Mouse (Mus musculus): ENCODE results near the gene Foxred1.
A peak's percentile ranks its signal among the peaks of the same experiment; 100 is the strongest.

Gene Foxred1

DNA sequence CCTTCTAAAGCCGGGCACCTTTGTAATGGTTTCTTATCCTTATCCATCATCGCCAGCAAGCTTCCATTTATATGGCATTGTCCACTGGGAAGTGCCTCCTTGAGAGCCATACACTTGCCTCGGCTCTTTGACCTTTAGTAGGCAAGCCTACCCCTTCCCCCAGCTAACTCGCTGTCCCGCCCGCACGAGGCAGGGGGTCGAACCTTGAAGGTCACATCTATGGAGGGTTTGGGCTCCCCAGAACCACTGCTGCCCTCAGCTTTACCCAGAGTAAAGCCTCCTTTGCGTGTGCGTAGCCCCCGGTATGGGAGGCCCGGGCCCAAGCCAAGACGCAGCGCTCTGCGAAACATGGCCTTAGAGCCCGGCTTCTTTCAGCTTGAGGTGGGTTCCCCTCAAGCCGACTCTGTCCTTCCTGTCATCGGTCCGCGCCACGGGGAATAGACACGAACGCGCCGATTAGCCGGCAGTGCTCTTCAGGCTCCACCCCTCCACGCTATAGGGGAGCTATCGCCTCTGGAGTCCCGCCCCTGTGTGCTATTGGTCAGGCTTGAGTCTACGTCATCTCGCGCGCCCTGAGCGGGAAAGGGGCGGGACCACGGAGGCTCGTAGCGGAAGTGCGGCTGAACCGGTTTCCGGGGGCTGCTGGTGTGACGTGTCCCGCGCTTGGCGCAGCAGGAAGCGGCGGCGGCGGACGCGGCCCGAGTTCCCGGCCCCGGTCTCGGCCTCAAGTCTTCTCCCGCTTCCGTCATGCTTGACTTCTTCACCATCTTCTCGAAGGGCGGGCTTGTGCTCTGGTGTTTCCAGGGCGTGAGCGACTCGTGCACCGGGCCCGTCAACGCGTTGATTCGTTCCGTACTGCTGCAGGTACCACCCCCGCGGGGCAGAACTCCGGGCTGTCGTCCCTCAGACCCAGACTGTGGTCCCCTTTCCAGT is at the start of gene Foxred1:
Foxred1 (minus strand) TSS at position 514 of the 933 bp plus-strand sequence.
- DNase-seq (ENCODE audit: low spot score): peak; percentile 100

DNA sequence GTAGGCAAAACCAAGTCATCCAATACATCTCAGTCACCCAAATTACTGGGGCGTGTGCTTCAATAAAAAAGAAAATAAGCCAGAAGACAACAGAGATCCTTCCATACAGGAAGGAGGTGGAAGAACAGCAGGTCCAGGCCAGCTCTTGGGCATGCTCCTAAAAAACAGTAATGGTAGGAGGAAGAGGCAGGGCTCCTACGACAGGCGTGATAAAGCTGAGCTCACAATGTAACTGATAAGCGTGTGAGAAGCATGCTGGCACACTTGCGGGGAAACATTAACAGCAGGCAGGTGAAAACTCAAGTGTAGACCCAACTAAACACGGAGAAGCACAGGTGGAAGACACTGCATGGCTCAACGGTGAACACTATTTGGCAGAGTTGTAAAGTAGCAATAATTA is 46.5 kb upstream of the Foxred1 start:
- no peak for DNase-seq (ENCODE audit: low spot score)

DNA sequence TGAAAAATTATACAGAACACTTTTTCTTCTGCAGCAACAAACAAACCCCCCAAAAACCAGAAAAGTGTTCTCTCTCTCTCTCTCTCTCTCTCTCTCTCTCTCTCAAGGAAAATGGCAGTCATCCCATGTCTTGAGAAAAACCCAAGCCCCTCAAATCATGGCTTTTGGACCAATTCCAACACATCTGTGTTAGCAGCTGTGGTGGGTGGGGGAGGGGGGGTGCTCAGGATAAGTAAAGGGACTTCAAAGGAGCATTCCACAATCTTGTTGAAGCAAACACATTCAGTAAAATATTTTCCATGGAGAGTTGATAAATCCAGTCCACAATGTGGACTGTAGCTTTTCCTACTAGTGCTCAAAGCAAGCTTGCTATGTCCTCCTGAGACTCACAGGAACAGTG is 38.6 kb upstream of the Foxred1 start:
- no peak for DNase-seq (ENCODE audit: low spot score)

DNA sequence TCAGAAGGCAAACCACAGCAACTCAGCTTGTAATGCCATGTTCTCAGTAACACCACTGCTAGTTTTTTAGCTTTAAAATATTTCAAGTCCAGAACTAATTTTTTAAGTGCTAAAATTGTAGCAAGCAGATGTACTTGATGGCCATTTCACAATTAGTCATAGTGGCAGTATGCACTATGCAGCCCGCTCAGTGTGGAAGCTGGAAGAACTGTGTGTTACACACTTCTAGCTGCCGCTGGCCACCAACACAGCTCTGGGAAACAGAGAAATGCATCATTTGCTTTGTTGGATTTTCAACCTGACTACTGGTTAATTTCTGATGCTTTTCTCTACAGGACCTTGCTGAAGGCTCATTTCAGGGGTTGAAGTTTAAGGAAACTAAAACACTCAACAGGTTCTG is 36.5 kb upstream of the Foxred1 start:
- no peak for DNase-seq (ENCODE audit: low spot score)

DNA sequence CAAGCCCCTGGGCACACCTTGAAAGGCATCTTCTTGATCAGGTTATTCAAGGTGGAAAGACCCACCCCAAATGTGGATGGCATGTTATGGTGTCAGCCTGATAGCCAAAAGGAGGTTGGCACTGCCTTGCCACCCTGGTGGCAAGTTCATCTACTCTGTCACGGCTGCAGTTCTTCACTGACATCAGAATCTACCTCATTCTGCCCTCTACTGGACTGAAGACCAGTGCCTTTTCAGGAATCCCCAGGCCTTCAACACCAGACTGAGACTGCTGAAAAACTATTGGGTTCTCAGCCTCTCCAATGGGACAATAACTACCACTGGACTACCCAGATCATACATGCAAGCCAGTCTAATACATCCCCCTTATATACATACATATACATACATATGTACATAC is 28.9 kb upstream of the Foxred1 start:
- no peak for DNase-seq (ENCODE audit: low spot score)

DNA sequence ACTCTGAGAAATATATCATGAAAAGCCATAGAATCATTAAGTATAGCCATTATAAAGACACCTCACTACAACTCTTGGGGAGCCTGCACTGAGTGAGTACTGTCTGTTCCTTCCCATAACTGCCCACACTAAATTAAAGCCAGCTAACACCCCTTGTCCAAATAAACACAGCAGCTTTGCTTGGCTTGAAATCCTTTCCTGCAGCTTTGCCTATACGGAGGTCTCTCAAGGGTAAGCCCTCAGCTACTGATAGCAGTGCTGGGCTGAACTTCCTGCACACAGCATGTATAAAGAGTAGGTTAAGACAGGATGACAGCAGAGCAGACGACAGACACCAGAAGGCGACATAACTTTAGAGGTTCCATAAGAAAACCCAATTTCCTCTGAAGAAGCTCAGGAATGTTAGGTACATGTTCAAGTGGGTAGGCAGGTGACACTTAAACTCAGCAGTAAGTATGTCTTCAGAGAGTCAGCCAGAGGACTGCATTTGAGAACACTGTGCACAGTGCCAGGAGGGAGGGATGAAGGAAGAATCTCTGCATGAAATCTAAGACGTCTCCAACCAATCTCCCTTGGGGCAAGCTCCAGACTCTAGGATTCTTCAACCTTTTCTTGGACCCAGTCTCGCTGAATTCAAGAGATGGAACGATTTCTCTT is 28.2 kb upstream of the Foxred1 start:
- DNase-seq (ENCODE audit: low spot score): peak; percentile 16

DNA sequence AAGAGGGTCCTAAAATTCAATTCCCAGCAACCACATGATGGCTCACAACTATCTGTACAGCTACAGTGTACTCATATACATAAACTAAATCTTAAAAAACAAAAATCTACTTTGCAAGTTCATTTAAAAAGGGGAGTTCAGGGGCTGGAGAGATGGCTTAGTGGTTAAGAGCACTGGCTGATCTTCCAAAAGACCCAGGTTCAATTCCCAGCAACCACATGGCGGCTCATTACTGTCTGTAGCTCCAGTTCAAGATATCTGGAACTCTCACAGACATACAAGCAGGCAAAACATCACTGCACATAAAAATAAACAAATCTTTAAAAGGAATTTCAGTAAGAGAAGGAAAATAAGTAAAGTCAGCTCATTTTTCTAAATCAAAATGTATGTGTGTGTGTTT is 27.5 kb upstream of the Foxred1 start:
- no peak for DNase-seq (ENCODE audit: low spot score)

DNA sequence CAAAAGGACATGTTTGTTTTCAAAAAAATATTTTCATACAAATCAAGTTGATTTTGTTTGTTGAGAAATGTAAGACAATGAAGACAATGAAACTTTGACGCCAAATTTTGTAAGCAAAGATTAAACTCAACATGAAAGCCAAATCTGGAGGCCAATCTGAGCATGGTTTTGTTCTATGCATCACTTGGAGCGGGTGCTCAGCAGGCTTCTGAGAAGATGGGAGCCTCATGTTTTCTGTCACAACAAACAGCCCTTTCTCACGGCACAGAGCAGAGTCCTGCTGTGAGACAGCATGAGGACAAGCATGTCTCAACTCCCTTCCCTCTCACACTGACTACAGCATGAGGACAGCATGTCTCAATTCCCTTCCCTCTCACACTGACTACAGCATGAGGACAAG is 25.1 kb upstream of the Foxred1 start:
- no peak for DNase-seq (ENCODE audit: low spot score)

DNA sequence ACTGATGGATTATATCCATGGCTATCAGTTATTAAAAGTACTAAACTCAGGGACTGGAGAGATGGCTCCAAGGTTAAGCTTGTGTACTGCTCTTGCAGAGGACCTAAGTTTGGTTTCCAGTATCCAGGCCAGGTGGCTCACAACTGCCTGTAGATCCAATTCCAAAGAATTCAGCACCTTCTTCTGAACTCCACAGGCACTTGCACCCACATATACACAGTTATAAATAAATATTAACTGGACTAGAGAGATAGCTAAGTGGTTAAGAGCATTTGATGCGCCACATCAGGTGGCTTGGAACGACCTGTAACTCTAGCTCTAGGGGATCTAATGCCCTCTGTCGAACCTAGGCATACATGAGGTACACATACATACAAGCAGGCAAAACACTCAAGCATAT is 17.8 kb upstream of the Foxred1 start:
- DNase-seq (ENCODE audit: low spot score): no peak

DNA sequence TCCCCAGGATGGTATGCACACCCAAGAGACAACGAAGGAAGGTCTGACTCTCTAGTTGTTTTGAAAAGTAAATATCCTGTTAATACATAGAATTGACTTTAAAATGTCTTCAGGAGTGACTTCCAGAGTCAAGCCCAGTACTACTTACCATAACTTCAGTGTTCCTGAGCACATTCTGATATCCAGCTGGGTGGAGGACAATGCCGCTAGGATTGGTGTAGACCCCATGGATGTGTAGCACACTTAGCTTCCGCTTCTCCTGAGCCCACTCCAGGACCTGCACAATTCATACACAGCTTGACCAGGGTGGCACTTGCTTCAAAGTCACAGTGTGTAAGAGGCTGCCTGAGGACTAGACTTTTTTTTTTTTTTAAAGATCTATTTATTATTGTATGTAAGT is 12.6 kb upstream of the Foxred1 start:
- no peak for DNase-seq (ENCODE audit: low spot score)

DNA sequence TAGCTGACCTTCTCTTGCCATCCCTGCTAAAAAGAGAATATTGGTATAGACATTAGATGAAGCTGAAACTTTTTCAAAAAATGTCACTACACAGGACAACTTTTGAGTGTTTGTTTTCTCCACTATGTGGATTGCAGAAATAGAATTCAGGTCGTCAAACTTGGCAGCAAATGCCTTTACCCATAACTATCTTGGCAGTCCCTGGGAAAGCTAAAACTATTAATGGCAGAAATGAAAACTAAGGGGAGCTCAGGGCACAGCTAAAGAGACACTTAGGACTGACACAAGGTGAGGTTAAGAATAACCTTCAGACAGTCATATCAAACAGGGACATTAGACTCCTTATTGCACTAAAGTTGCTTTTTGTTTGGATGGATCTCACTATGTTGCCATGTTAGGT is 7.1 kb upstream of the Foxred1 start:
- no peak for DNase-seq (ENCODE audit: low spot score)

DNA sequence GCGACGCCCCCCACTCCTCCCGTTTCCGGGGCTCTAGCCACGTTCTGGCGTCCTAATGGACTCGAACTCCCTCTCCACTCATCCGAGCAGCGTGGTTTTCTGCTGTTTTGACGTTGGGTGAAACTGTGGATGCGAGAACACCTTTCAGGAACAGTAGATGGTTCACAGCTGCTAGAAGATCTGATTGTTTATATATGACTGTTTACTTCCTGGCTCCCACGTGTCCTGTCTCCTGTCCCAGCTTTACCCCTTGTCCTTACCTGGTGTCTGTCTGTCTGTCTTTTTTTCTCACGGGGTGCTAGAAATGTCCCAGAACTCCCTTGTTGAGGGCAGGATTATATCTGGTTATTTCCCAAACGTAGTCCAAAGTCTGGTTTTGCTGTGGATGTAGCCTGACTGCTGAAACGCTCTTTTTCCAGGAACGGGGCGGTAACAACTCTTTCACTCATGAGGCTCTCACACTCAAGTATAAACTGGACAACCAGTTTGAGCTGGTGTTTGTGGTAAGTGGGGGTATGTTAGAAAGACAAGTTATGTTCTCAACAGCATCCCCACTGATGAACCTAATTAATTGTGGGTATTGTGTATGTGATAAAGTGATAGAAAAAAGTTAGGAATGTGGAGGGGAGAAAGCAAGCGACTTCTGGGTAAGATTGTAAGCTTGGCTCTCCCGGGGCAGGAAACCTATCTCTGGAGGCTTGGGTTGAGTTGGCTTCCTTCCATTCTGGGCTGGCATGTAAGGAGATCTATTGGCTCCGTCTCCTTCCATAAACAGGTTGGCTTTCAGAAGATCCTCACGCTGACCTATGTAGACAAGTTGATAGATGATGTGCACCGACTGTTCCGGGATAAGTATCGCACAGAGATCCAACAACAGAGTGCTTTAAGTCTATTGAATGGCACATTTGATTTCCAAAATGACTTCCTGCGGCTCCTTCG is 987 bp upstream of the Foxred1 start:
- peak; percentile 8 for DNase-seq (ENCODE audit: low spot score)

DNA sequence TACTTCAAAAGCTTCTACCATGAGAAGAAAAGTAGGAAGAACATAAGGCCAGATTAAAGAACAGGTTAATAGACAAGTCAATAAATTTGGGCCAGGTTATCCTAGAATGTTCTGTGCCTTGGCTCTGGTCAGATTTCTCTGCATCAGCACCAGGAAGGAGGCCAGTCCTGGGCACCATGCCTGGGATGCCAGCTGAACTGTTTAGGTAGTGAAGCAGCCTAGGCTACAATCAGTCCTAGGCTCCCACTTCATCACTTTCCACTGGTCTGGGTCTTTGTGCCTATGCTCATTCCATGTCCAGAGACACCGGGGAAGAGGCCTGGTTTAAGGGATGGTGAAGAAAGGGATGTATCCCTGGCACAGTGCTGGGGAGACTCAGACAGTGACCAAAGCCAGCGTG is 6.4 kb downstream of the Foxred1 start:
- no peak for DNase-seq (ENCODE audit: low spot score)

DNA sequence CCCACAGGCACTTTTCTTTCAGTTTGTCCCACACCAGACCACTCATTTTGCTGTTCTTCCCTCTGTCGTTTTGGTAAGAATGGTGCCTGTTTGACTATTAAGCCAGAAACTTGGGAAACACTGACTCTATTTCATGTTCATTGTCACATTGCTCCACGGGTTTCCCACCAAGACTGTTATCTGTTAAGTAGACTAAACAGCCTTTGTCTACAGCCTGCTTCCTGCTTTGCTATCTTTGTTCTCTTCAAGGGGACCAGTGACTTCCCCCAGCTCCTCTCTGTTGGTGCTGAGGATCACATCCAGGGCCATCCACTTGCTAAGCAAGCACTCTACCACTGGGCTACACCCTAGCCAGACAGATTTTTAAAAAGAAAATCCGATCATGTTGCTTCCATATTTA is 7.3 kb downstream of the Foxred1 start:
- no peak for DNase-seq (ENCODE audit: low spot score)

DNA sequence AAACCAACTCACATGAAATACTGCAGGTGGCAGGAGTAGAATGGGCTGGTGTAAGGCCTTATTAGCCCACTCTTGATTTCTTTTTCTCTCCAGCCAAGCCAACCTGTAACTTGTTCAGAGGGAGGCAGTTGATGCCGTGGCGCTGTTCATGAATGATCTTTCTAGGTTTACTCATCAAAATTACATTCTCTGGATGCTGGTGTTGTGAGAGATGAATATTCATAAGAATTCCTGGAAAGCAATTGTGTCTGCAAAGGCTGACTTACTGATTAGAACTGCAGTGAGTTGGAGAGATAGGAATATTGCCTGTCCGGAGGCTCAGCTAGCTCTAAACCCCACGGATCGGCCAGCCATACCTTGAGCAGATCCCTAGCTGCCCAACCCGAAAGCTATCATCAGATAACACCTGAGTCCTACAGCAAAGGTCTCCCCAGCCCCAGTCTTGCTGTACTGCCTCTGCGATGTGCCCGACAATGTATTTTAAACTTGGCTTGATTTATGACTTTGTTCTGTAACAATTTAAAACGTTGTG is 10.3 kb downstream of the Foxred1 start:
- DNase-seq (ENCODE audit: low spot score): no peak

DNA sequence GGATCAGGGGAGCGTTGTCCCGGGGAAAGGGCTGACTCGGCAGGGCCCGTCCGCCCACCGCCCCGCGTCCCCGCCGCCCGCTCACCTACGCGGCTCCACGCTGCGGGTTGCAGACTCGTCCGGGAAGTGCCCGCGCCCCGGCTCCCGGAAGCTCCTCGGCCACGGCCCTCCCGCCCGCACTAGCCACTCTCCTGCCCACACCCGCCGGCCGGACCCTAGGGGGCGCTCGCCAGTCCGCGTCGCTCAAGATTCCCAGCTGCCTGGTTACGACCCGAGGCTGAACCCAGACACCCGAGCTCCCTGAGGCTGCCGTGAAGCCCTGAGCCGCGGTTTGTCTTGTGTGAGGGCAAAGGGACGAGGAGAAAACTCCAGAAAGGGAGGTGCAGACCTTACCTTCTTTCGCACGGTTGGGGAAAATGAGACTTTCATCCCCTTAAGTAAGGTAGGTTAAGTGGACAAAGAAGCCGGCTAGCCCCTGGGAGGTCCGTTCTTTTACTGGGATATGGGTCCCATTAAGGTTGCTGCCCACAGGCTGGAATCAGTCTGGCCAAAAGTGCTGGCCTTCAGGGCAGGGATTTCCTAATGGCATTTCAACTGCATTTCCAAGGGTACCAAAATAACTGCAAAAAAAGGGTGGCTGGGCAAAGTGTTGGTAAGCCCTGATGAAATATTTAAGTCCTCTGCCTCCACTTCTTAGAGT is 10.9 kb downstream of the Foxred1 start, which contains the start of the genes Srpr and Tirap:
Srpr (plus strand) TSS at position 404 of the 700 bp plus-strand sequence.
Tirap (minus strand) TSS at position 520 of the 700 bp plus-strand sequence.
- DNase-seq (ENCODE audit: low spot score): peak; percentile 91

DNA sequence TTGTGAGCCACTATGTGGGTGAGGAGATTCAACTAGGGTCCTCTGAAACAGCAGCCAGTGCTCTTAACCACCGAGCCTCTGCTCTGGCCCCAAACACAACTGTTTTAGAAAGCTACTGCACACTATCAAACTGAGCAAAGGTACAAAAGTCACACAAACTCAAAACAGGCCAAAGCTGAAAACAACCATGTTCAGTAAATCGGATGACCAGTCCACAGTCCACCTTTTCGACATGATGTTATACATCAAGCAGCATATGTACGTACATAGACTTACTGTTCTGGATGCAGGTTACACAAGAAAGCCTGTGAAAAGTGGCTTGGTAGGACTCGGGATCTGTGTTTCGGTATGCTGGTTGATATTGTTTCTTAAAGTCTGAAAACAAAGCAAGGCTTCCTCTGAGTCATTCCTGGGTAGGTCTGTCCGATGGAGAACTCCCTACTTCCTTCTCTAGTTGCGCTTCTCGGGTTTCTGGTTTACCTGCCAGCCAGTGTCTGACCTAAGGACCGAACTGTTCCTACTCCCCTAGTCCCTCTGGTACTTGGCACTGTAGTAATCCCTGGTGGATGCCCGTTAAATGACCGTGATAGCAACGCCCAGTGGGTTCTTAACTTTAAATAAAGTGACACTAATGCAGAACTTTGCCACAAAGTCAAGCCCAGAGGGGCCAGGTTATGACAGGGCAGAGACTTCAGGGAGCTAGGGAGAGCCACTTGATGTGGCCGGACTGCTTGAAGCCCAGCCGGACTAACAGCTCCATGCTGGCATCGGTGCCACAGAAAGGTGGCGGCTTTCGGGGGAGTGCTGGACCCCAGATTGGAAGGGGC is 11.7 kb downstream of the Foxred1 start:
- peak; percentile 20 for DNase-seq (ENCODE audit: low spot score)

DNA sequence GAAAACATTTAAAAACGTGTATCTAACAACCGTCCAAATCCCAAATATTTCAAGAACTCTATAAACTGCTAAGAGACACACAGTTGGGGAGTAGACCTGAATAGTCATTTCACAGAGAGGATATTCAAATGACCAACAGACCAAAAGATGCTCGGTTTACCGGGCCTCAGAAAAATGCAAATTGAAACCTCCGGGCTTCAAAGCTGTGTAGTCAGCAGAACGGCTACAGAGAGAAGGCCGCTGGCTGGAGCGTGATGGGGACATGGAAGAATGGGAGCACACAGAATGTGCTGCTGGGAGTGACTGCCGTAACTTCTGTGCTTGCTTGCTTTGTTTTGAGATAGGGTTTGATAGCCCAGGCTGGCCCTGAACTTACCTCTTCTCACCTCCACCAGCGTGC is 12.5 kb downstream of the Foxred1 start:
- no peak for DNase-seq (ENCODE audit: low spot score)

DNA sequence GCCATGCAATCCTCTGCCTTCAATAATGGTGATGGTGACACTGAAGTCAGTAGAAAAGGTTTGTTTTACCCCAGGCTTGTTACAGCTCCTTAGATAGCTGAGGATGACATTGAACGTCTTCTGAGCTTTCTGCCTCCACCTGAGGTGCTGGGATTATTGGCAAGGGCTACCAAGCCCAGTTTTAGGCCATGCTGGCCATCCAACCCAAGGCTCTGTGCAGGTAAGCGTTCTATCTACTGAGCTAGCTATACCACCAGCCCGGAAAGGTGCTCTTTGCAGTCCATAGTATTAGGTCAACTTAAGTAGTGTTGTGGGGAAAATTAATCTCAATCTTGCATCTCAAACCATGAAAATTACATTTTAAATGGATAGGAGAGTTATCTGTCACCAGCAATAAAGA is 13.2 kb downstream of the Foxred1 start:
- no peak for DNase-seq (ENCODE audit: low spot score)

DNA sequence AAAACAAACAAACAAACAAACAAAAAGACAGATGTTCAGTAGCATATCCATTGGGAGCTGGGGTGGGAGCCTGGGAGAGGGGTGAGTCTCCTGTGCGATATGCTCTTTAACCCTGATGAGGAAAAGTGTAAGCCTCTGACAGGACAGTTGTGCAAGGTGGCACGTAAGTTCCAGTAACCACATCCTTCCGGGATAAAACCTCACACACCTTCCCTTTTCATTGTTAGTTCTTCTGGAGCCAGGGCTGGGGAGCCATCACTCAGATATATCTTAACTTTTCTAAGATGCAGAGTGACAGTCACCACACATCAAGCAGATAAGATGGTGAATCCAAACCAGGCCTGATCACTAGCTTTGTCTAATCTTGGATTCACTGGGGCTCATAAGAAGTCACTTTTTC is 16.8 kb downstream of the Foxred1 start:
- no peak for DNase-seq (ENCODE audit: low spot score)
